Mouse (Mus musculus) liver, embryonic 14.5 days (tissue): ENCODE results near the gene Mrps18a.

Source experiments
- CTCF ChIP-seq: IDR thresholded peaks from 2 replicates; pipeline ENCODE4 v1.5.1; 2016; ENCODE audit warnings: antibody characterized with exemption, low read depth, control low read depth
- EP300 ChIP-seq: IDR thresholded peaks from 2 replicates; pipeline ENCODE4 v1.6.1; 2016; ENCODE audit warnings: antibody characterized with exemption, low read depth

DNA sequence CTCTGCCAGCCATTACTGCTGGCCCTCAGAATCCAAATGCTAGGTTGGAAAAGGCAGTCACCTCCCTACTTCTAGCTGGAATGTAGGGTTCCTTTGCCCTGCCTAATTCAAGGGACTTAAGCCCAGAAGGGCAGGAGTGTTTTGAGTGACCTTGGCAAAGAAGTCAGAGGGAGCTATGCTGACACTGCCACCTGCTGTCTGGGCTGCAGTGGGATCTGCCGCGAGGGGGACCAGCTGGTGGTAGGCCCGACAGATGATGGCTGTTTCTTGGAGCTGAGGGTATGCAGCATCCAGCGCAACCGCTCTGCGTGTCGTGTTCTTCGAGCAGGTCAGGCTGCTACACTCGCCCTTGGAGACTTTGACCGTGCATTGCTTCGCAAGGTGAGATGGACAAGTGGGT, 56.2 kb downstream of the Mrps18a start:
- TF ChIP-seq CTCF = peak; percentile 78
- TF ChIP-seq EP300 = no peak
